Mouse (Mus musculus) heart, postnatal 0 days (tissue): ENCODE measurements at regions not wholly inside any gene's neighbourhood (a gene's known extent, or its start where the extent isn't known, plus 50 kb on each side); places are given as distances from the start of the nearest gene placed in this dataset. TPM values are rescaled to one million over a fixed set of nuclear protein-coding genes. Genes with fewer than 3 reads are reported as not detected.

Experiments
- ATAC-seq: fragments of 200-750 bp; cut with Nextera tagmentation; 2 replicates; pipeline ENCODE4 v1.8.0; 2017; ENCODE audit warnings: low read depth, moderate number of reproducible peaks, moderate library complexity; ENCODE audit not compliant: insufficient read depth
- DNase-seq: peaks from one replicate; pipeline ENCODE4 v3.0.0-alpha.2; 2016; ENCODE audit warnings: low spot score
- H3K27ac ChIP-seq: fragments of 300-500 bp; sonication (generic); 2 replicates; pipeline ENCODE4 v1.5.1; 2014; ENCODE audit warnings: low read depth, mild to moderate bottlenecking
- H3K27me3 ChIP-seq: fragments of 300-500 bp; sonication (generic); 2 replicates; pipeline ENCODE4 v1.6.1; 2014; ENCODE audit warnings: low read length, mixed read lengths; ENCODE audit not compliant: control insufficient read depth, insufficient read depth
- H3K36me3 ChIP-seq: fragments of 300-500 bp; sonication (generic); replicated peaks from 2 replicates; pipeline ENCODE4 v1.6.1; 2014; ENCODE audit warnings: low read length, mixed read lengths; ENCODE audit not compliant: control insufficient read depth, insufficient read depth
- H3K4me1 ChIP-seq: fragments of 300-500 bp; sonication (generic); 2 replicates; pipeline ENCODE4 v1.6.1; 2014; ENCODE audit warnings: antibody characterized with exemption; ENCODE audit not compliant: control insufficient read depth, insufficient read depth
- H3K4me2 ChIP-seq: fragments of 300-500 bp; sonication (generic); 2 replicates; pipeline ENCODE4 v1.6.1; 2014; ENCODE audit warnings: low read depth, mild to moderate bottlenecking, low read length, moderate library complexity
- H3K4me3 ChIP-seq: fragments of 300-500 bp; sonication (generic); 2 replicates; pipeline ENCODE4 v1.5.1; 2014; ENCODE audit warnings: low read depth, low read length
- H3K9ac ChIP-seq: fragments of 300-500 bp; sonication (generic); replicated peaks from 2 replicates; pipeline ENCODE4 v1.6.1; 2014; ENCODE audit warnings: low read depth, low read length, mixed read lengths
- H3K9me3 ChIP-seq: fragments of 300-500 bp; sonication (generic); replicated peaks from 2 replicates; pipeline ENCODE4 v1.6.1; 2016; ENCODE audit warnings: low read length; ENCODE audit not compliant: control insufficient read depth
- CTCF ChIP-seq: IDR thresholded peaks from 2 replicates; pipeline ENCODE4 v1.5.1; 2016; ENCODE audit warnings: antibody characterized with exemption, control low read depth, low read depth
- EP300 ChIP-seq: IDR thresholded peaks from 2 replicates; pipeline ENCODE4 v1.6.1; 2016; ENCODE audit warnings: antibody characterized with exemption, low read depth
- WGBS: fragments of 180-500 bp; shearing (Covaris S2); extraction: QIAGEN DNeasy Blood & Tissue Kit; methylation state at CpG from one replicate; pipeline ENCODE4 v1.1.7; 2014; 5-methylcytosine and 5-hydroxymethylcytosine counted together
- microRNA-seq: library from miRNA; unstranded; fragments of <30 nt; microRNA quantifications from one replicate; pipeline ENCODE4, GENCODE M21; 2016

DNA sequence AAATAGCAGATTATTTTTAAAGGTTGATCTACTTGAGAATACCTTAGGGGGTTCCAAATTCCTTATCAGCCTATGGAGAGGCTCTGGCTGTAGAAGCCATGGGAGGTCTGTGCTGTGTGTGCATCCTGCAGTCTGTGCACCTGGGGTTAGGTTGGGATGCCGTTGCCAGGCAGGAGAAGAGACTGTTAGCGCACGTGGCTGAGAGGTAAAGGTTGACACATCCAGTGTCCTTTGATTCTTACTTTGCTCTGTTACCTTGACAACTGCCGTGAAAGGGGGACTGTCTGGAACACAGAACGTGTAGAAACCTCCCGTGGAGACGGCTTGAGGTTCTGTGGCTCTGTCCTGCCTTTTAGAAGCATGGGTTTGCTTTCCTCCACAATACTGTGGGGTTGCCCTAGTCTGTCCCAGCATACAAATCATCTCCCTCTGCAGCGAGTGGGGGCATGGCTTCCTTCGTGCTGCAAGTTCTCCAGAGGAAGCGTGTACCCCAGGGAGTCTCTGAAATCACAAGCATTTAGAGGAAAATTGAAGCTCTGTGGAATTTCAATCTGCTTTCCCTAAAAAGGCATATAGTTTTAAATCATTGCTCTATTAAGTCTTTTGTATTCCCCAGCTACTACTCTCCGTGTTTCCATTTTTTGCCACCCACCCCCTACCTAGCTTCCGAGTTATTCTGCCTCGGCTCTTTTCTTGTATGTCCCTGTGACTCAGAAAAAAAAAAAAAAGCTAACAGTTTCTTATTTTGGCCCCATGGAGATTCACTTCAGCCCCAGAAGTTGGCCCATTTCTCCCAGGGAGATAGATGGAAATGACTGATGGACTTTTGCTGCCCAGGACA is 63.8 kb upstream of the Pbx1 start:
- H3K27me3 ChIP-seq = no peaks in the 10 kb centered on the region
- no peak overlapping the region for H3K4me2 ChIP-seq
- no peaks in the 10 kb centered on the region for H3K9me3 ChIP-seq
- no peak overlapping the region for H3K27ac ChIP-seq
- H3K4me3 ChIP-seq = no peak overlapping the region
- TF ChIP-seq CTCF (no peak), EP300 (no peak)
- WGBS = 71% methylated on average over 13 of the region's 13 CpGs
- no peaks in the 10 kb centered on the region for H3K36me3 ChIP-seq
- DNase-seq = no peak
- ATAC-seq = no peak
- no peak overlapping the region for H3K9ac ChIP-seq
- no peaks in the 10 kb centered on the region for H3K4me1 ChIP-seq

DNA sequence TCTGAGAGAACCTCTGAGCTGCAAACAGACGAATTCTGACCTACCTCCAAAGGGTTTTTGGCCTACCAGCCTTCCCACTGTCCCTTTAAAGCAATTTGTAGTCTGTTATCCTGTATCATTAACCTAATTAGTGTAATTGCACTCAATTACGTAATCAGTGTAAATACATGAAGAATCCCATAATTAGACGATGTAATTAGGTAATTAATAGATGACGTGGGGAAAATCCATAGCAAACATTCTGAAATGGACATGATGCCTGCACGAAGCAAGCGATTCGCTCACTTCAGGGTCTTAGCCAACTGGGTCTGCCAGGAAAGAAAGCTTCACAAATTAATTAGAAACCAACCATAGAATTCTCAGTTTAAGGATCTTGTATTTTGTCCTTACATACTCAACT is 55.4 kb upstream of the Pbx1 start:
- Histone ChIP-seq H3K9ac (no peak overlapping the region), H3K36me3 (no peaks in the 10 kb centered on the region), H3K4me2 (no peak overlapping the region), H3K27me3 (no peaks in the 10 kb centered on the region), H3K27ac (no peak overlapping the region), H3K4me1 (no peaks in the 10 kb centered on the region), H3K4me3 (no peak overlapping the region), H3K9me3 (no peaks in the 10 kb centered on the region)
- no peak for DNase-seq
- TF ChIP-seq EP300 (no peak), CTCF (no peak)
- WGBS = 85% methylated on average over 7 of the region's 7 CpGs
- no peak for ATAC-seq

DNA sequence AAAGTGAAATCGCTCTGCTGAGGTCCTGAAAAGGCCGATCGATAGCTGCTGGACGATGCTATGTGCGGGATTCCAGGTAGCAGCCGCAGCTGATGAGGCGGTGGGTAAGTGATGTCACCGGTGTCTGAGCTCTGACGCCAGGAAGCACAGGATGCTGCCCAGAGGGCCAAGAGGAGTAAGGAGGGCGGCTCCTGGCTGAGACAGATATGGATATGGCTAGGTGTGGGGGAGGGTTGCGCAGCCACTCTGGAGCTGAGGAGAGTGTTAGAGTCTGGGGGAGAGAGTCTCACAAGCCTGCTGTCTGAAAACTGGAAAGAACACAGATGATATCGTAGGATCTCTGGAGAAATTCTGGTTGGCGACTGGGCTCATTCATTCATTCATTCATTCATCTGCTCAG is 51.6 kb upstream of the Pbx1 start:
- no peak for ATAC-seq
- no peak for TF ChIP-seq CTCF
- no peak for DNase-seq
- Histone ChIP-seq H3K4me3 (no peak overlapping the region), H3K27me3 (no peaks in the 10 kb centered on the region), H3K4me2 (no peak overlapping the region), H3K27ac (no peak overlapping the region), H3K9me3 (no peaks in the 10 kb centered on the region), H3K9ac (no peak overlapping the region), H3K36me3 (no peaks in the 10 kb centered on the region), H3K4me1 (no peaks in the 10 kb centered on the region)
- 61% methylated on average over 13 of the region's 13 CpGs for WGBS

Small RNAs in the stretch of these regions (microRNA-seq; reads per million reads assigned to microRNA genes)
- gene Mir6348 = not detected
- not detected for gene Mir6354
